Mouse (Mus musculus) lung, postnatal 36 days (tissue): ENCODE results near the gene Actn4.

Experiments used
- DNase-seq: peaks from one replicate; pipeline ENCODE4 v3.0.0; 2022; ENCODE audit warnings: mixed read lengths

Actn4 gene

DNA sequence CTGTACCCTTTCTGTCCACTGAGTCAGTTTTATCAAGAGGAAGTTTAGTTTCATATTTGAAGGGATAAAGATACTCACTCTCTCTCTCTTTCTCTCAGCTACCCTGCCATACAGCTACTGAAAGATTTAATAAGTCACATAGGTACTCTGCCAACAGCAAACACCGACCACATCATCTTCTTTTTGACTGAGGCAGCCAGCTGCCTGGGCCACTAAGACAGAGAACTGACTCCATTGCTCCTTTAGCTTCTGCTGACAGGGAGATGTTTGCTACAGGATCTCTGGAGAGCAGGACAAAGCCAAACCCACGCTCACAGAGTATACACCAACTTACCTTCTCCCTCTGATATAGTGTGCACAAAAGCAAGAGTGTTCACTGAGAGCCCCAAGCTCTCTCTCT is 12.8 kb downstream of the Actn4 start:
- no peak for DNase-seq

DNA sequence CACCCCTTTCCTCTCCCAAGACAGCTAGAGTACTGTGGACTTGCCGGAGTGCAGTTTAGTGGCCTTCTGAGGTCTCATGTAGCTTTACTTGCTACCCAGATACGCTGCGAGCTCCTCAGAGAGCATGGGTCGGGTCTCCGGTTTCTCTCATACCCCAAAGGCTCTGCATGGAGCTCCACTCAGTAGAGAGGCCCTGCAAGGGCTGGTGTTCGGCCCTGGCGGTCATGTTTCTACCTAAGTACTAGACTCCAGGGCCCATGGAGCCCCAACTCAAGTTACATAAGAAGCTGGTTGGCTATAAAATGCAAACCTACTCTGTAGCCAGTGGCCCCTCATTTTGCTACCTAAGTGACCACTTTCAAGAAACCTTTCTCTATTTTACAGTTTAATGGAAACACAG is 13.4 kb downstream of the Actn4 start:
- DNase-seq = no peak

DNA sequence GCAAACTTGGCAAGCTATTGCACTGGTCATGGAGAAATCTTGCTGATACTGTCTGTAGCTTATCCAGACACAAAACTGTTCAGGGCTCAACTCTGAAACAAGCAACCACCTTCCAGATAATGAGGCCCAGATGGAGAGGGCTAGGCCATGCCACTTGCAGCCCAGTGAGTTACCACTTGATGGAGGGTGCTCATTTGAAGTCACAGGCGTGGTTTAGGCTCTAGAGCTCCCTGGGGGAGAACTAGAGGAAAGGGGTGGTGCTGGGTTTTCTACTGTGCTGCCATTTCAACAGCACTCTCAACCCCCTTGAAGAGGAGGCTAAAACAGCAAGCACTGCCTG is 15.9 kb downstream of the Actn4 start:
- DNase-seq = no peak

DNA sequence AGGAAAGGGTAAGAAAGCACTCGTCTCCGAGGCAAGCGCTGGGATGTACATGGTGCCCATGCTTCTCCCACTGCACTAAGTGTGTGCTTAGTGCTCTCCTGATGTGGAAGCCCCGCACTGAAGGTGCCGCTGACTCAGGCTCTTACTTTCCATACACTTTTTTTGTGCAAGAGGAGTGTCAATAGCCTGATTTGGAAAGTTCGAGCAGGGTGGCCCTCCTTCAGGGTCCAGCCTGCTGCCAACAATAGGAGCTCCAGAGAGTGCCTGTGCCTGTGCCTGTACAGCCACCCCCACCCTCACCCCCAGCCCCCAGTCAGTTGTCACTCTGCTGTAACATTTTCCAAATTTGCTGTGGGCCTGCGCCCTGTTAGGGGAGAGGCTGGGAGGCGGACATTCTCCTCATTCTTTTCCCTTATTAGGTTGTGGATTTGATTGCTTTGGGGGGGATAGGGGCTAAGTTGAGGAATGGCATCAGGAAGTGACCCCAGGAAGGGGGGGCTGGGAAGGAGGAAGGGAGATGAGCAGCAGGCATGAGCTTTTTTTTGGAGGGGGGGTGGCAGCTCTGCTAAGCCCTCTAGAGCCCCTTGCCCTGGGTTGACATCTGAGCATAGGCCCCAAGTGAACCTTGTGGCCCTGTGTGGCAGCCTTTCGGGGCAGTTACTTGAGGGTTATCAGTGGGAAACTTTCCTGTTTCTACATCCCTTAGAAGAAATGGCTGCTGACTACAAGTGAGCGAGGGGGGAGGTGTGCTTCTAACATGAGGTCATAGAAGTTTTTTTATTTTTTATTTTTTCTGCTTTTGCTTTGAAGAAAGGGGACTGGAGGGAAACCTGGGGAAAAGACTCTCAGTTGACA is 16.5 kb downstream of the Actn4 start:
- peak; percentile 59 for DNase-seq

DNA sequence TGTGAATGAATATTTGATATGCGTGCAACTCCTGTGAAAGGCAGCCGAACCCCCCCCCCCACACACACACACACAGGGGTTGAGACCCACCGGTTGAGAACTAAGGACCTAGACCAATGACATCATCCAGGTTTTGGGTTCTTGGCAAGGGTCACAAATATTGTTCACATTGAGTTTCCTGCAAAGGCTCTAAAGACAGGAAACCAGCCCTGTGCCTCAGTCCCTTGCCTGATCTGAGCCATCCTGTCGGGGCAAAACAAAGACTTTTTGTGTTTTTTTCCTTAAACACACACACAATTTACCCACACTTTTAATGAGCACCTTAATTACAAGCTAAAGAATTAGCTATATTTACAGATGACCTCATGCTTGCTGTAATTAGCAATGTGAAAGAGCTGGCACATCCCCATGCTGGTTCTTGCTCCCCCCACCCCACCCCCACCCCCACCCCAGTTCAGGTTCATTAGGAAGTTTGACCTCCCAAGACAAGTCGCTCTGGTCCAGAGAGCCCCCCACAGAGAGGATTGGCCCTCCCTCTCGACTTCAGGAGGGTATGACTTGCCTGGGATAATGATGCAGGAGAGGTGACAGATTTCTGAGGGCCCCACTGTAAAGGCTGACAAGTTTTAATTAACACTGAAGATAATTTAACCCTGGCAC is 17.3 kb downstream of the Actn4 start:
- no peak for DNase-seq

DNA sequence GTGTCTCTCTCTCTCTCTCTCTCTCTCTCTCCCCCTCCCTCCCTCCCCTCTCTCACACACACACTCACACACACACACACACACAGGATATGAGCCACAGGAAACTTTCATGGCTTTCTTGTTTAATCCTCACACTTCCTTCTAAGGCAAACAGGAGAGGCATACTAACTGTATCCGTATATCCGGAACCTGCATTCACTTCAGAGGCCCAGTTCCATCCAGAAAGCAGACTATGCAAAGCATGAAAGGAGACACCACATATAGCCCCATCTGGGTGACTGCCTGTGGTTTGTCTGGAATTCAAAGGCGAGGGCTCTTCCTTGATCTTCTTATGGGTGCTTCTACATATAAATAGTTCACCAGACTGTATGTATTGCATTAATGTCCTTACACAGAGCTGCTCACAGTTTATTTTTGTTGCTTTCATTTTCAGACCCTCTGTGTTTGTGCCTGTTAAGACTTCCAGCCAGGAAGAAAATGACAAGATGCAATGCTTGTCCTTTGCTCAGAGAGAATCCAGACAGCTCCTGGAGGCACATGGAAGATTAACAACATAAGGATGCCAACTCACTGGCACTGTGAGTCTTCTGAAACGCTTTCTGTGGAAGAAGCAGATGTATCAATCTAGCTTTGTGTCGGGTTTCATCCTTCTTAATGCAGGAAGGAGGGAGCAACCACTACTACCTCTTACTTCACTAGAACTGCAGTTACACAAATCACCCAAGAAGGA is 18.5 kb downstream of the Actn4 start:
- DNase-seq = no peak

DNA sequence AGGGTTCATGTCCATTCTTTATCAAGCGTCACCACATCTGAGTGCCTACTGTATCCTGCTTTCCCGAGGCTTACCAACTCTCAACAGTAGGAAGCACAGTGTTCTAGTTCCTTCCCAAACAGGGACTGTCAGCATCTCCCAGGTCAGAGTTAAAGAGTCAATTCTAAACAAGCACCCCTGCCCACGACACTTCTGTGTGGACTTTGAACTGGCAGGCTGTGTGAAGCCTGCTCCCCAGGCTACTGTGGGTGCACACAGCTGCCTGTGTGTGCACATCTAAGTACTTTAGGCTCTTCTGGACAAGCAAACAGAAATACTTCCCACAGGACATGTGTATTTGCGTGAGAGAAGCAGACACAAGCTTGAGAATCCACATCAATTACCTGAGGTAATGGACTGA is 20.6 kb downstream of the Actn4 start:
- DNase-seq = no peak

DNA sequence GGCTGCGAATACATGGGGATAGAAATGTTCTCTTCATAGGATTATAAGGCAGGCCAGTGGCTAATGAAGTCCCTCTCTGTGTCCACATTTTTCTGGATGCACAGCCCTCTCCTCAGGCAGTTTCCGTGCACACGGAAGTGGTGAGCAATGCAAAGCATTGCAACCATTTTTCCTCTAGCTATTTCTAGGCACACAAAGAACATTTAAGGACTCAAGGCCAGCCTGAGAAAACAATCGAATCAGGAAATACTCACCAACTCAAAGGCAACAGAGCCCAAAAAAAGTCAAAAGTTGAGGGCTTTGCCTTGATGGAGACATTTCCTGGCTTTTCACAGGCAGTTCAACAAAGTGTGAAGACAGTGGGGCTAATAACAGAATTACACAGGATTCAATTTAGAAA is 21.0 kb downstream of the Actn4 start:
- DNase-seq = no peak

DNA sequence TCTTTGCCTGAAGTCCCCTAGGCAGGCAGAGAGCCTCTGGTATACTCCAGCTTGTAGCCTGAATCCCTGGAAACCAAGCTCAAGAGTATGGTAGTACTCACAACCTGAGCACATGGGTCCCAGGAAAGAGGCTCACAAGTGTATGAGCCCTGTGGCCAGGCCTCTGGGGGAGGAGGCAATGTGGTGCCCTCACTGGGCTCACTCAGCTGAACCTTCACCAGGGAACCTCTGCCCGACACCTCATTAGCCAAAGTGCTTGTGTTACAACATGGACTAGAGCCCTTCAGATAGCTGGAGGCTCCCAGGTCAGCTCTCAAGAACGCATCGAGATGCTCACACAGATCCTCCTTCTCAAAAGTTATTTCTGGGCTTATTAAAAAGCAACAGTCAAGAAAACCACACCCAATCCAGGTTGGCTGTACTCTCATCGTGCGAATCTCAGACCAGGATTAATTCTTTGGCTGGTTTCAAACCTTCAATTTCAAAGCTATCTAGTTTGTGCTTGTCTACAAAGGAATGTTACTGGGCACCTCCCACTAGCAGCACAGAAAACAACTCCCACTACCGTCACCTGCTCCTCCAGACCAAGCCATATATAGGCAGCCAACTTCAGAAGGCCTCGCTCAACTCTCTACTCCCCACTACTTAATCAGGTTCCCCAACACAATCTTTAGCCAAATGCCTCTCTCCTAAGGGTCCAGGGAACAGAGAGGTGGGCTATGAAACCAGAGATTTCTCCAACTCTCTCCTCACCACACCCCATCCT is 22.5 kb downstream of the Actn4 start:
- no peak for DNase-seq

DNA sequence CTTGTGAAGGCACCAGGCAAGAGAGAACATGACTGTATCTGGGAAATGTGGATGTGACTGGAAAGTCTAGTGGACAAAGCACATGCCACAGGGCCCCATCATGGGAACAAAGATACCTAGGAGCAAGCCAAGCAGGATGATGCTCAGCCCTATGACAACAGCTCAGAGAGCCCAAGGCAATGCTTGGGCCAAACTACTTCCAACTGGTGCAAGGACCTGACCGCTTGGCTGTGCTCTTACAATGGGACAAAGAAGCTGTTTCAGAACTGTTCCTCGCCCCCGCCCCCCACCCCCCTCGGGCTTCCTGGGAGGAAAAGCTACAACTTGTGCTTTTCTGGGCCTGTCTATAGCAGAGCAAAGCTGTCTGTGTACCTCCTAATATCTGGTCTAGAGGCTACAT is 23.5 kb downstream of the Actn4 start:
- DNase-seq = no peak

DNA sequence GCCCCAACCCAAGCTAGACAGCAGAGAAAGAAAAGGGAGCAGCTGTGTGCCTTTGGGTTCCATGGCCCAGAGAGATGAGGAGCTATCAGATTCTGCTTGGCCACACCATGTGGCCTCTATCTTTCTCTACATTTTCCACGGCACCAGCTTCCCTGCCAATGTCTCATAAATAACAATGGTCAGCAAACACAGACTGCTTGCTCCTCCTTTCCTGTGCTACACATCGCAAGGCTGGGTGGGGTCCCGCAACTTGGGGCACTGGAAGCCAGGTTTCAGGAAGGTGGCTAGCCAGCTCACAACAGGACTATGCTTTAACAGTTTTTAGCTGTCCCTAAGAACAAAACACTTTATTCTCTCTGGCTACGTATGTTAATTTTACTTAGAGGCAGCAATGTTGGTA is 25.4 kb downstream of the Actn4 start:
- DNase-seq = peak; percentile 78

DNA sequence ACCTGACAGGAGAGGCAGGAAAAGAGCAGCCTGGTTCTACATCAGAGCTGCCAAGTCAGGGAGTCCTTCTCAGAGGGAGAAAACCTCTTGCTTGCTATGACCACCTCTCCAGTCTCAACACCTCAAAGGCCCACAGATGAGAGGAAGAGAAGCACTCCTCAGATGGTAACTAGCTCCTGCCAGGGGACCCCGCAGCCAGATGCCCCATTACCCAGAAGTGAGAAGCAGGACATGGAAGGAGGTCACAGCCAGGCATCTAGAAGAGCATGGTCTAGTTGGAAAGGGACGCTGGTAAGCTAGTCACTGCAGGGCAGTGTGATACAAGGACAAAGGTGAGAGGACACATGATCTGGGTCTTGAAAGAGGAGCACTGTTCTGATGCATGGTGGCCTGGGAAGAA is 28.3 kb downstream of the Actn4 start:
- no peak for DNase-seq

DNA sequence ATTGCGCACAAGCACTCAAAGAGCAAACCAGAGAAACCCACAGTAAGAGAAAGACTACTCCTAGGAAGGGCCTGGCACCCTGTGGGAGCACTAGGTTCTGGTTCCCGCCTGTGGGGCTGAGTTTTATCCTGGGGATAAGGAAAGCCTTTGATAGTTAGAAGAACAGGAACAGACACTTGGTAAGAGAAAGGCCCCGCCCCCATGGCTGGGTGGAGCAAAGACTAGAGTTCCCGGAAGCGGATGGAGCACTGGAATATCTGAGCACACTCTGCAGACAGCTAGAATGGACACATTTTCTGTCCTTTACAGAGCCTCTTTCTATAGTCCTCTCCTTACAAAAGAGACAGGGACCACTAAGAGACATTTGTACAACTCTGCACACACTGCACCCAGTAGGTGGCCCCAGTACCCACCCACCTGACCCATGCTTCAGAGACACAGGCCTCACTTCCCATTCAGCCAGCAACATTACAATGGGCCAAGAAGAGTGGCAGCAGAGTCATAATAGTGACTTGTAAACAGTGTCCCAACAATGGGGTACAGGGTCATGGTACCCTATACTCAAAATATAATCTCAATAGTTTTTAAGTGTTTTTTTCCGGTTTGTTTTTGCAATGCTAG is 29.6 kb downstream of the Actn4 start:
- peak; percentile 83 for DNase-seq

DNA sequence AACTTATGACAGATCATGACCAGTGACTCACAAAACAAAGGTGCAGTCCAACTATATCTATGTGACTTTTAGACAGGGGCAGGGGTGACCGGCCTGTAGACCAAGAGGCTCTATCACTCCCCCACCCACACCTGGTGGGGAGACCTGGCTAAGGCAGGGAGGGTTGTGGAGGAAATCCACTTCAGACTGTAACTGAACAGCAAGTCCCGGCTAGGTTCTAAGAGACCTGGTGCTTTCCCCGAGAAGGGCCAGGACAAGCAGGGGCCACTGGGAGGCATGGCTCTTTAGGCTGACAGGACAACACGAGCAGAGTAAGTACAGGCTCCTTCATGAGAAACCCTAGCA is 30.5 kb downstream of the Actn4 start:
- DNase-seq = peak; percentile 52

DNA sequence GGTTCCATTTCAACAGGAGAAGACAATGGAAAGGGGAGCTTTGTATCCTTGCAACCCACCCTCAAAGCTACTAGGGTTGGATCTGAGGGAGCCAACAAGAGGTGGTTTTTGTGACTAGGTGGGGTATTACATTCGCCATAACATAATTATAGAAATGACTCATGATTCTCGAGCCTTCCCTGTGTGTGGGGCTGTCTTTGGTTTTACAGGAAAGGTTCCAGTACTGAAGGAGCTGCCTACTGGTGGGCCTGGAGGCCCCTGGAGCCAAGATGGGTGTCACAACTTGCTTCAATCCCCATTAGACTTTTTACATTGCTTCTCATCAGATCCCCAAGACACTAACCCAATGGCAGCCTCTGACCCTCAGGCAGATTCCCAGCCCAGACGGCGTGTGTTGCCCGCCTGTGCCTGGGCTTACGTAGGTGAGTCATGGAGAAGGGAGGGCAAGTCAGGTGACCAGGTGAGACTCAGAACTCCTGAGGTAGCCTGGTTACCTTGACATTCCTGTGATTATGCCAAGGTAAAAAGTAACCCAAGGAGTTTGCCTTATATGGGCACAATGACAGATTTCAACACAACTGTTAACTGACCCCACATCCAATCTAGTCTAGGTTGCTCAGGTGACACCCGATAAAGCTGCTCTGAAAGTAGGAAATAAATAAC is 31.0 kb downstream of the Actn4 start:
- DNase-seq = peak; percentile 81

DNA sequence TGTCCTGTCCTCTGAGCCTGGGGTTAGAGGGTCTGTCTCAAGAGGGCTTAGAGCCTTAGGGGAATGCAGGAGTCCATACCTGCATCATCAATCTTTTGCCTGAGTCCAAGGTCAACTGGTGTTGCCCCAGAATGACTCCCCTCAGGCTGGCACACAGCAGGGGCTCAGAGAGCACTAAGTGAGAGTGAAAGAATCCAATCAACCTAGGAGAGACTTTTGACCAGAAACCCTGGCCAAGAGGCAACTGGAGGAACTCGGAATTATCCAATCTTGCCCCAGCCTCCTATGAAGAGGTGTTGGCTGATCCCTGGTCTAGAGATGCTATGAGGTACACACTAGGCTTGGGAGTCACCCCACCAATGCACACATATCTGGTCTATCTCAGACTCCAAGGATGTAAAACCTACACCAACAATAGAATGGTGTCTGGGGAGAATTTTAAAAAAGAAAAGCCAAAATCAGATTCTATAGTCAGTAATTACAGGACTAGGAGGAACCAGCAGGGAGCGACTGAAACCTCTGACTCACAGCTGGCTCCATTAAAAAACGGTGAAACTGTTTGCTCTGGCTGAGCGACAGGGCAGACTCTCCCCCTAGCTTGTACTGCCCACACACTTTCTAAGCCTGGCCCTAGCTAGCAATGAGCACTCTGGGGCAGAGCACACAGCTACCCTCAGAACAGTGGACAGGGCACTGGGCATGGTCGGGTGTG is 31.7 kb downstream of the Actn4 start:
- DNase-seq = peak; percentile 51

DNA sequence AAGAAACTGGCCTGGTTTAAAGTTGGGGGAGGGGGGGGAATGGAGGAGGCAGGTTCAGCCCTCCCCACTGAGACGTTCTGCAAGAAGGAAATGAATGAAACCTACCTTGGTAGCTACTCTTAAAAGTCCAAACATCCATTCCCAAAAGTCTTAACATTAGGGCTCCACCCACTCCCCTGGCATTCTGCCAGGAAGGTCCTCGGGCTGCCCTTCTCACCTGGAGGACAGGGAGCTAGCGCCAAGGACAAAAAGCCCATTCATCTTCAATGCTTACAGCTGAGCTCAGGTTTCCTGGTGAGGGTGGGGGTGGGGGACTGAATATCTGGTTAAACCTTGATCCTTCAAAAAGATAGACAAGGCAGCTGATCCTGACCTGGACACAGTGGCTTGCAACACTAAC is 32.8 kb downstream of the Actn4 start:
- peak; percentile 74 for DNase-seq

DNA sequence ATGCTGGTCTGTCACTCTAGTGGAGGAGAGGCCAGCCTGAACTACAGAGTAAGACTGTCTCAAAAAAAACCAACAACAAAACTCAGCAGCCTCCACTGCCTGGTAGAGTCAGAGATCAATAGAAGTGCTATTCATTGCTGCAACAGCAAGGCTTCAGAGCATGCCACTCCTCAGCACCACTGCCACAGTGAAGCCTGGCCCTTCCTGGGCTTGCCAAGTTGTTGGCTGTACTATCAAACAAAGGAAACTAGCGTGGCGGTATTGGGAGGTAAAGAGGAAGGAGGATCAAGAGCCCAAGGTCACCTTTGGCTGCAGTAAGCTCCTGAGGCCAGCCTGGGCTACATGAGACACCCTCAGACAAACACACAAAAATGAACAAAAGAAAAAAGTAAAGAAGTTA is 36.0 kb downstream of the Actn4 start:
- DNase-seq = no peak

DNA sequence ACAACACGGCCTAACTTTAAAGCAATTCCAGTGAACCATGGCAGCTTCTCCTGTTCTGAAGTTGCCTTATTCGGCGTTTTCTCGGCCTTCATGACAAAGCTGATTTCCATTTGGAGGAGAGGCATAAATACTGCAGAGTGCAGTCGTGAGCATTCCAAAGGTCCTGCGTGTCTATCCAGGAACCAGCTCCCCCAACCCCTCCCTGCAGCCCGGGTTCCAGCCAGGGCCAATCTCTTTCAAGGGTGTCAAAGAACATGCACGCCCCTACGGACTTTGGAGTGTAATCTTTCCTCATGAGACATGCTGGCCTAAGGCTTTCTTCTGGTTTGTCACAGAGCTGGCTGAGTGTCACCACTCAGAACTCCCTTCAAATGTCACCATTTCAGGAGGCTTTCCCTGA is 36.8 kb downstream of the Actn4 start:
- DNase-seq = peak; percentile 80

DNA sequence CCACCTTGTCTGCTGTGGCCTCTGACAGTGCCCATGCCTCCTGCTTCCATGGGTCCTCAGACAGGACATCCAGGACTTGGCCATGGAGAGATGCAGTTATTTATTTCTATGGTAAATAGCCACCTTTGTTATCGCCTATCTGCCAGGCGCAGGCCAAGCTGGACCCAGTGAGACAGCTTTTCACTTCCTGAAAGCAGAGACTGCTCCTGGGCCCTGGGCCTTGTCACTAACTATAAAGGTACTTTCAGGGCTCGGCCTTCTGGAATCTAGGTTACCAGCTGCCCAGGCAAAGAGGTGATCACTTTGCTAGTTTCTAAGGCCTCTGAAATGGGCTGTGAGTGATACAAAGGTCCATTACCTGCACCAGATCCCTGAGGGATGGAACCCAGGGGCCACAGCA is 37.3 kb downstream of the Actn4 start:
- DNase-seq = no peak

DNA sequence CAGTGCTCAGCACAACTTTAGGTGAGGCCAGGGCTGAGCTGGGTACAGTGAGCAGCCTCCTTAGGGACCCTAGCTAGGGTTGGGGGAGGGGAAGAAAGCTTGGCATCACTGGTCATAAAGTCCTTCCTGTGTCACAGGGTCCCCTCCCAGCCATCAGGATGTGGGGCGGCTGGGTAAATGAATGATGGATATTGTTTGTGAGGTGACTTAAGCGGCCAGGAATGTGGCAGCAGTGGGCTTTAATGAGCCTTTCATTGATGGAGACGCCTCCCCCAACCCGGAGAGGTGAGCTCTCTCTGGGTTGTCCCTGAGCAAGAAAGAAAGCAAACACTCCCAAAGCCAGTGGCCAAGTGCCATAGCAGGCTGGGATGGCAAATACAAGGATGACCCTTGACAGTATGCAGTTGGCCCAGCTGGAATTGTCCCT is 38.3 kb downstream of the Actn4 start:
- peak; percentile 70 for DNase-seq

DNA sequence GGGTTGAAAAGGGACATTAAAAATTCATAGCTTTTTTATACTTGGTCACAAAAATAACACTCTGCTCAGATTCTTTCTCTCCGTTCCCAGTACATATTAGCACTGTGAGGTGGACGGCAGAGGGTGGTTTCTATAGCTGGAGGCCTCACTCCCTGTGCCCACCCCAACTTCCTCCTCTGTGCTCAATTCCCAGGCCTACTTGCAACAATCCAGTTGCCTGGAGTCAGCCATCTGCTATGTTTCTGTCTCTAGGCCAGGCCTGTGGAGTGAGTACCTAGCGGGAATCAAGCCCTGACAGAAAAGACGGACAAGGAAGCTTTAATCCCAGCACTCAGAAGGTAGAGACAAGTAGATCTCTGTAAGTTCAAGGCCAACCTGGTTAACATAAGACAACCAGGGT is 39.5 kb downstream of the Actn4 start:
- DNase-seq = no peak
